Mouse (Mus musculus) layer of hippocampus, postnatal 36 days (tissue): Measurements from ENCODE around the gene Jag1. TPM values are rescaled to one million over a fixed set of nuclear protein-coding genes. Genes with fewer than 3 reads are reported as not detected.

Experiments
- DNase-seq, 2 experiments: peaks; one replicate each; pipeline ENCODE4 v3.0.0; 2022
- total RNA-seq, 2 experiments: library from RNA; stranded (reverse); gene quantifications; 2 replicates each; pipeline ENCODE4 v1.2.3; 2021

Gene Jag1
- total RNA-seq = 10 to 100 TPM in 1 of 2 experiments, 1 to 10 TPM in 1; 9.5 to 12.3 TPM

DNA sequence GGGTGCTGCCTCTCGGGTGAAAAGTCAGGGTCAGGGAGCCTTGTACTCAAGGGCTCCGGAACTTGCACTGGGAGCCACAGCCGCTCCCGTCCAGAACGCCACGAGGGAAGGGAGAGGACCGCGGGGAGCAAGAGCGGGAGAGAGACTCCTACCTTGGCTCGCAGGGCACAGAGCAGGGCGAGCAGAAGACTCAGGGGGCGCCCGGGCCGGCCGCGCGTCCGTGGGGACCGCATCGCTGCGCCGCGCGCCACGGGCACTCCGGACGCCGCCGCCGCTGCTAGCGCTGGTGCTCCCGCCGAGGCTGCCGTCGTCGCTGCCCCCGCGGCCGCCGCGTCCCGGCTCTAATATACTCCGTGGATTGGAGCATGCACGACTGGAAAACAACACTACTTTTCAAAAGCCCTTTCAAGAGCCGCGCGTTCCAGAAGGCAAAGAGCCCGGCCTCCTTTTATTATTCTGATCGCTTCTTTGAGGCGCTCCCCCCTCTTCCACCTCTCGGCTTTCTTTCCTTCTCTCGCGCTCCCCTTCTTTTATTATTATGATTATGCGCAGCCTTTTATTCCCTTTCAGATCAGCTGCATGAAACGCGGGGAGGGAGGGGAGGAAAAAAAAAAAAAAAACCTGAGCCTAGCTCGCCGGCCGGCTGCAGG is at the start of gene Jag1:
TSS of gene Jag1 (minus strand) at position 620 of the 650 bp plus-strand sequence.
- DNase-seq = peak; percentile 34 to 46

DNA sequence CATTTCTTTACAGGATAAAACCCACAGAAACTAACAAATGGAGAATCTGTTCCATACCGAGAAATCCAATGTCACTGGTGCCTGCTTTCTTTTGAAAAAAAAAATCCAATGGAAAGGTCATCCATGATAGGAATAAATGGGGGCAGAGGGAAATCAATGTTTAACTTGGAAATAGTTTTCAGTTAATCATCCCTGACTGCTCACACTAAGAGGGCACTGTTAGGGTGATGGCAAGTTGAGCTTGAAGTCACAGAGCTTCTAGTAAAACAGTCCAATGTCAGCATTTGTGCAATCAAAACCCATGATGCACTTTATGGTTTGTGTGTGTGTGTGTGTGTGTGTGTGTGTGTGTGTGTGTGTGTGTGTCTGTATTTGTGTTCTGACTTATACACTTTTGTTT is 39.6 kb upstream of the Jag1 start:
- DNase-seq = no peak

DNA sequence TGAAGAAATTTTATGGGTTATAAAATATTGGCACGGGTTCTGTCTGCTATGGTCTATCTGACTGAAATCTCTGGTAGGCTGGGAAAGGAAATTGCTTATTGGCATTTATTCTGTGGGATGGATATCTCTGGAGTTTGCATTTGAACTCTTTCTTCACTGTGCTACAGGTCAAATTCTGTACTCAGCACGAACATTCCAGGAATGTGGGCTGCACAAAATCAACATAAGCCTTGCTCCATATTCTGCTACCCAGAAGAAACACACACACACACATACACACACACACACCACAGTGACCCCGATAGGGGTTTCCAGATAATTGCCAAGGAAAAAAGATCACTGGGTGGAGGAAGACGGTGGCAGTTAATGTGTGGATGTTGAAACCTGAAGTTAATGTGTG is 37.4 kb upstream of the Jag1 start:
- DNase-seq = no peak

DNA sequence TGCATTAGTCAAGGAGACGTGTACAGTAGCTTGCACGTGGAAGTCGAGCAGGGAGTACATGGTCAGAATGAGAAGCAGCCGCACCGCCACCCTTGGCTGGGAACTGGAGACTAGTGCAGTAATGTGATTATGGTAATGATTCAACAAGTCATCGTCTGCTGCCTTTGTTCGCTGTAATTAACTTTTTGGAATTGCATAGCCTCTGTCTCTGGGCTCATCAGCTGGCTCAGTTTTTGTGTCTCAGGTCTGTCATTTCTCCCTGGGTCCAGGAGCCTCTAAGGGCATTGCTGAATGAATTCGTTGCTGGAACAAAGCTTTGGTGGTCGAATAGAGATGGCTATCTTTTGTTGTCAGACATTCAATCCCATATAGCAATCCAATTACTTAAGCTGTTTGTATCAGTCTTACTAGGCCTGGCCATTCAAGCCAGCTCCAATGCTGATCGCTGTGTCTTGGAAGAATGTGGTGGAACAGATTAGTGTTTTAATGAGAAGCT is 36.8 kb upstream of the Jag1 start:
- DNase-seq = no peak

DNA sequence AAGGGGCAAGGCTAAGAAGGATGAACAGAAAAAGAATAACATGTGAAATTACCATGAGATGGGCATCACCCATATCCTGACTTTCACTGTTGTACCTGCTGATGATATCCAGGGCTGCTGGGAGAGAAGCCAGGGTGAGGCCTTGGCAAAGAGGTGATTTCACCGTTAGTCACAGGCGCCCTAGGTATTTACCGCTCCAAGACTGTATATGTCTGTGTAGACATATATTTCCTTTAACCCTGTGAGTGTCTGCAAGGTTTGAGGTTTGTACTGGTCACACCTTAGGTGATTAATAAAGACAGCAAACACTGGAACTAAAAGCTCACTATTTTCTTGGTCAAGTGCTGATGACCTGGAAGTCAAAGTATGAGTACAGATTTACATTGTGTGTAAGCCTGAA is 34.5 kb upstream of the Jag1 start:
- no peak for DNase-seq

DNA sequence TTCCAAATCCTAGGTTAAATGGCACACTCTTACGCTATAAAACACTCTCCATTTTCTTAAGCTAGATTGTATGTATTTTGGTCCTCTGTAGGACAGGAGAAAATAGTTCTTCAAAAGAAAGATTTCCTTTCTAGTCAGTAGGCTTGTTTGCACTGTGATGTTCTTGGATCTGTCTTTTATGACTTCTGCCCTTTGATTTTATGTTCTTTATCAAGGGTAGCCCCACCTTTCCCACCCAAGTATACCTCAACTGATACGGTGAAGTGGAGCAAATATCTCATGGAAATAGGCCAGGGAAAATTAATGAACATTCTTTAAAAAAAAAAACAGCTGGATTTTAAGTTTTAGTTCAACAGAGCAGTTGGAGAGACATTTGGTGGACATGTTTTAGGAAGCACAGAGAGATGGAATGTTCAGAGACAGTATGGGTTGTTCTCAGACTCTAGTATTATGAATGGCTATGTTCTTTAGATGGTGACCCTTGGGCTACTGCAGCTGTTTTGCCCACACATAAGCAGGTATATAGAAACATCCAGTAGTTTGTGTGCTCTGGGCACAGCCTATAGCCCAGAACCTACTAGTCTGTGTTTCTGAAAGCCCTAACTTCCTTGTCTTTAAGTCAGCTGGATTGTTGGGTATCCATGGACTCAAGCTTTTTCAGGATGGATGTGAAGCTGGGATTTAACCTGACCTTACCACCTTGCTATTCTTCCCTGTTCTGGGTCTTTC is 30.7 kb upstream of the Jag1 start:
- no peak for DNase-seq

DNA sequence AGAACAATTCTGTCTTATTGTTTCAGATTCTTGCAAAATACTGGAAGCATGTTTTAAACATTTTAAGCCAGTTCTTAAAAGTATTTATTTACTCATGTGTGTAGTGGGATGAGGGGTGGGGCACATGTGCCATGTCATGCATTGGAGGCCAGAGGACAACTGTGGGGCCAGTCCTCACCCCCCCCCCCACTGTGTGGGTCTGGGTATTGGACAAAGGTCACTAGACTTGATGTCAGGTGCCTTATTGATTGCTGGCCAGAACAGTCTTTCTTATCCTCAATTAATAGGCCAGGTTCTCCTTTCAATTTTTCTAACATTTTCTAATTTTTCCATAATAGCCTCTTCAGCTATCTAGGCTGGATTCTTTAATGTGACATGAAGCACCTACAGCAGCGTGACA is 21.6 kb upstream of the Jag1 start:
- no peak for DNase-seq

DNA sequence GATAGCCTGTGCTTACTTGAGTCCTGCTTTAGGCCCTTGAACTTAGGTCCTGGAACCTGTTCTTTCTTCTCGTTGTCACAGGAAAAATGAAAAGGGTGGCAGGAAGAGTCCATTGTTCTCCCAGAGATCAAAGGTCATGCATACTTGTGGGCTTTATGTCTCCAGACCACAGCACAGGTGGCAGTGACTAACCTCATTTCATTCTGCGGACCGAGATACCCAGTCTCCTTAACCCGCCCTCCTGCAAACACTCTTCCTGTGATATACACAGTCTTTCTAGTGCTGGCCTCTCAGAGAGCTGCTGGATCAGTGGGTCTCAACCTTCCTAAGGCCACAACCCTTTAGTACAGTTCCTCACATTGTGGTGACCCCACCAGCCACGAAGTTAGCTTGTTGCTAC is 17.6 kb upstream of the Jag1 start:
- DNase-seq = no peak

DNA sequence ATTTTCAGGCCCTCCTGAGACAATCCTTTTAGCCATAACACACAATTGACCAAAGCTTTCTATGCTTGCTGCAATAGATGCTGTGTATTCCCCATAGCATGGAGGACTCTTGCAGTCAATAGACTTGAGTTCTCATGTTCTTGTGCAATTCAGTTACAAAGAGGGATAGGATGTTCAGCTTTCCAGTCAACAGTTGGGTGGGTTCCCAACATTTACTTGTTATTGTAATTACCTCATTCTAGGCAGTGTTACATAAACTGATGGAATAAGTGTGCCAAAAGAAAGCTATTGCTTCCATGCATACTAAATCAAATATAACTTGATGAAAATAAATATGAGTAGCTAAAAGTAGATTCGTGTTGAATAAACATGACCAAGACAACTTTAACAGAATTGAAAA is 8.4 kb upstream of the Jag1 start:
- no peak for DNase-seq

DNA sequence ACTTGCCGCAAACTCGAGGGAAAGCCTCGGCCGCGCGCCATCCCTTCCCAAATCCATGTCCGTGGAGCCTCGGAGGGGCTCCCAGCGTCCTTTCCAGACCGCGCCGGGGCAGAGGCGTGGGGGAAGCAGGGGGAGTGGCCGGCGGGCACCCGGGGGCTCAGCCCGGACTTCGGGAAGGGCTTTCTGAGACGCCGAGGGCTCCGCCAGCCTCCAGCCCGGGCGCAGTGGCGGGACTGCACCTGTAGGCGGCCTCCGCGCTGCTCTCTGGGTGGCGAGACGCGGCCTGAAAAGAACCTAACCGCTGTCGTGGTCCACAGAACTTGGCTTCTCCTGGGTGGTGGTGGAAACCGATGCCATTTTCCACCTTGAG is 862 bp upstream of the Jag1 start:
- DNase-seq = peak; percentile 61 to 68

DNA sequence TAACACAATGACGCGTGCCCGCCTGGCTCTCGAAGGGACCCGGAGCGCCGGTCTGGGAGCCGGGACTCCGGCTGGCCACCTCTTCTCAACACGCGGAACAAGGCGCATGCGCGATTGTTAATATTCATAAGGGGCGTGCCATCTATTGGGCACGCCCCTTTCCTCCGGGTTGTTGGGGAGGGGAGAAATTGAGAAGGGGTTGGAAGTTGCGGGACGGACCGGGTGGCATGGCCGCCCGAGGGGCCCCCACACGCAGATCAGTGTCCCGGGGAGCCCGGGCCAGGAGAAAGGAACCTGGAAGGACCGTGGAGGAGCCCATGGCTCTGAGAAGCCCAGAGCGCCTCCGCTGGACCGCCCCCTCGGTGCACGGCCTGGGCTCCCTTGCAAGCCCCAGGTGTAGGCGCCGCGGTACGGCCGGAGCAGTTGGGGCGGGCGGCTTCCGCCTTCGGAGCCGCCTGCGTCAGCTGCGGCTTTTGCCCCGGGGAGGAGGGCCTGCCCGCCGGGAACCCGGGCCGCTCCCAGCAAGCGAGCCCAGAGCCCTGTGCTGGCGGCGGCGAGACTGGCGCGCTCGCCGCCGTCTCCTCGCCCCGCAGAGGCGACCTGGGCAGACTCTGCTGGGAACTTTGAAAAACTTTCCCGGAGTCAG is 354 bp upstream of the Jag1 start:
- peak; percentile 72 to 79 for DNase-seq

DNA sequence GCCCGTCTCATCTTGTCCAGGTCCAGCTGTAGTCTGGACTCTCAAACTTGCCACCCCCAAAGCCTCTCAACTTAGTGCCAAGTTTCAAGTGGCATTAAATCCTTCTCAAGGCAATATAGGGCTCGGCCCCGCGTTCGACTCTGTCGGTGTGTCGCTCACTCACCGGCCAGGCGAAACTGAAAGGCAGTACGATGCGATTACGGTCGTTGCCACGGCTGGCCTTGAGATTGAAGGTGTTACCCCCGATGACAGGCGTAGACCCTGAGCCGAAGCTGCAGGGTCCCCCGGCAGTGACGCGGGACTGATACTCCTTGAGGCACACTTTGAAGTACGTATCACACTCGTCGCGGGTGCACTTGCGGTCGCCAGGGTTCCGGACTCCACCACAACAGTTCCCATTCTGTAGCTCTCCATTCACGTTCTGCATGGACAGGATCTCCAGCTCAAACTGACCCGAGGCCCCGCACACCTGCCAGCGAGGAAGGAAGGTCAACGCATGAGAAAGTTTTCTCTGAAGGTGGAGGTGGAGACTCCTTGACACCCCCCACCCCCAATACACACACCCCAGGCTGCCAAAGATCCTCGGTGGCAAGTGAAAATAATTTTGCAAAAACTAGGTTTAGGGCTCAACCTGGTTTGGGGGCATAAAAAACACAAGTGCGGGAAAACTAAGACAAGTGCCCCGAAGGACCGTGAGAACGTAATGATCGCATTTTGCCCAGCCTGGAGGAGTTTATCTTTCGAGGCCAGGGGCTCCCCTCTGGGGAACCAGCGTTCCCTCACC is 1.0 kb downstream of the Jag1 start:
- DNase-seq = no peak

DNA sequence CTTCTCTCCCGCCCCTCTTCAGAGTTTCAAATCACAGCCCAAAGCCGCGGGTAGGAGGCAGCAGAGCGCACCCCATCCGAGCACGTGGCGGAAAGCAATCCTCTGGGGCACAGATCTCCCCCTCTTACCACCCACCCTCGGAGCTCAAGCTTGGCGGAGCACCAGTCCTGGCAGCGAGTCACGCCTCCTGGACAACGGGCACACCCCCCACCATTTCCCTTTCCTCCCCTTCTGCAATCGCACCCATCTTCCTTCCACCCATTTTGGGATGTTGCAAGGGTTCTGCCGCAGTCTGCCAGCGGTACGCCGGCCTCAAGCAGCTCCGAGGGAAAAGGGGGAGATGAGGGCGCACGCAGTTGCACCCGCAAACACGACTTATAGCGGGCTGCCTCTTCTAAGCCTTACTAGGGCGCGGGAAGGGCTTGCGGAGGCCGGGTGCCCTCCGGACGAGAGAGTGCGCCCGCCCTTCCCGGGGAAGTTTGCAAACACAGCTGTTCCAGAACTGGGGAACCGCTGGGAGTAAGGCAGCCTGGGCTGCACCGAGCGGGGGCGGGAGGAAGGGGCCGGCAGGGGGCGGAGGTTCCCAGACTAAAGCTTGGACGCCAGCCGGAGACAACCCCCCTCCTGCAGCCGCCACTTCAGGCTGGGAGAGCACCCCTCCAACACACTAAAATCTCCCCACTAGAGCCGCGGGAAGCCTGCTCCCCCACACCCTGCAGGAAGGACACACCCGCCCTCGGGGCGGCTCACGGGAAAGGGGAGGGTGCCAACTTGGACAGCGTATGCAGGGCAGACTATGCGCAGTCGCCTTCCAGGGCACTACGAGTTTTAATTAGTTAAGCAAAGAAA is 2.0 kb downstream of the Jag1 start:
- DNase-seq = peak; percentile 70 to 74

DNA sequence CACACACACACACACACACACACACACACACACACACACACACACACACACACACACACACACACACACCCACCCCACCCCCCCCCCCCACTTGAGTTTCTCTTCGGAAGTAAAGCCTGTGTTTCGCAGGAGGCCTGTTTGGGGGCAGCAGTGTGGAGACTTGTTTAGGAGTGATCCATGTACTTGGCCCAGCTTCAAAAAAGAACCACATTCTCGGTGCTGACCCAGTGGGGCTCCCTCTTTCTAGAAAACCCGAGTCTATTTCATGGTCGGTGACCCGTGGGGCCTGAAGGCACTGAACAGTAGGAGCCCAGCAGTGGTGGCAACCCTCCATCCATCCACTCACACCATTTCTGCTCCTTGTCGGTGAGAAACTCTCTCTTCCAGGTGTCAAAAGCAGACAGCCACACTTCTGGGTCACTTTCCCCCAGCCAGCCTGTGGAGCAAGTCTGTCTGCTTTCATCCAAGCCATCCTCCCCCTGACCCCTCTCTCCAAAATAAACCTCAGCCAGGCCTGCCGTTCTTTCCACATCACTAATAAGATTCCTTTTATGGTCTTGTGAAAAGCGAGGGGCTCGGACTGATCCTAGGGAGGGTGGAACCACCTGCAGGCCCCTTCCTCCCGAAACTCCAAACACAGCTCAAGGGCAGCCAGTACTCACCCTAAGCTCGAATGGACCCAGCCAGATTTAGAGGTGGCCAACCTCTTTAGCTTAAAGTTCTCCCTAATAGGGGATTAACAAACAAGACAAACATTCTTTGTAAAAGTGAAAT is 3.0 kb downstream of the Jag1 start:
- DNase-seq = no peak

DNA sequence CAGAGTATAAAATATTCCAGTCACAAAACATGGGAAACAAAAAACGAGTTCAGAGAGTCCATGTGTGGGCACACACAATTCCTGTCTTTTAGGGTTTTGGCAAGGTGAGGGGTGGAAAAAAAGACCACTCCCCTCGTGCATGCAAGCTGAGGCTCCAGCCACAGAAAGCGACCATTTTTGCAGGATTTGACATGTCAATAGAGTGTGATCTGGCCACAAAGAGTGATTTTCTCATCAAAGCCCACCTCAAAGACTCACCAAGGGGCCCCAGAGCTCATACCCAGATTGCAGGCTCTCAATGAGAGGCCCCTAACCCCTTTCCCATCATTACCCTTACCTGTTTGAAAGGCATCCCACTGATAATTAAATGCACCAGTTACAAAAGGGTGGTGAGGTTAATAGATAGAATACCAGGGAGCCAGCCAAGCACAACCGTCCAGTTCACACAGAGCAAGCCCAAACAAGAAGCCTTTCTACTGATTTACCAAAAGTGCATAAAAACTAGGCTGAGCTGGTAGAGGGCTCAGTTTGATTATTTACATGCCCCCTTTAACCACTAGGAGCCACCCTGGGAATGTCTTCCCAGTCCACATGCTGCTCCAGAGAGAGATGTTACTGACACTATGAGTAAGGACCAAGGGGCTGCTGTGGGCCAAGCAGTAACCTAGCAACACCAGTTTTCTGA is 6.1 kb downstream of the Jag1 start:
- DNase-seq = no peak

DNA sequence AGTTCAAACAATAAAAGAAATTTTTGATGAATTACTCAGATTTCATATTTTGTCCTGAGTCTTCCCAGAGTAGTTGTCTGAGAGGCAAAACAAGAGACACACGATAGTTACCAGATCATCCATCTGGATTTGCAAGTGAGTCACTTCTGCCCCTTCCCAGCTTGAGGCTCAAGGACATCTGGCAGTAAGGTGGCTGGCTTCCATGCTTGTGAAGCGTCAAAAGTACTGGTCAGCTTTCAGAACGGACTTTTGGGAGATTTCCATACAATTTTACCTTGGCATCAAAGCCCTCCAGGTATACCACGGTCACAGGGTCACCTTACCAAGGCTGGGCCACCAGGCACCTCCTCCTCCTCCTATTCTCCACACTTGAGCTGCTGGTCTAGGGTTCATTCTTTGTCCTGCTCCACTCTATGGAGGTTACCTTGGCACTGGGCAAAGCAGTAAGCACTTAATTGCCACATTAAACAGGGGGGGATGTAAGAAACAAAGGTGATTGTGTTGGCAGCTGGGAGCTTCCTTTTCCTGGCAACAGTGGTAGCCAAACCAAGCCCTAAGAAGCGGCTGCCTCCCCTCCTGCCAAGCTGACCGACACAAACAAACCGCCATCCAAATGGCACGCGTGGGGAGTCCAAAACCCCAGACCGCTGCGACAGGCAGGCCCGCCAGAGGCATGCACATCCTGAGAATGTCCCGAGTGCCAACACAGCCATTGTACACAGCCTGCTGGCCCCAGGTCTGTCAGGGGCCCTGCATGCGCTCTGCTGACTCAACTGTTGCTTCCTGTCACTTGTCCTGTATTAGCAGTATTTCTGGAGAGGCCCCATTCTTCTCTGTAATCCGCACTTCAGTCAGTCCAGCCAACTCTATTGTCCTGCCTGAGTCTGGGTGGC is 6.9 kb downstream of the Jag1 start:
- peak in 1 of 2 experiments; percentile 45 for DNase-seq

DNA sequence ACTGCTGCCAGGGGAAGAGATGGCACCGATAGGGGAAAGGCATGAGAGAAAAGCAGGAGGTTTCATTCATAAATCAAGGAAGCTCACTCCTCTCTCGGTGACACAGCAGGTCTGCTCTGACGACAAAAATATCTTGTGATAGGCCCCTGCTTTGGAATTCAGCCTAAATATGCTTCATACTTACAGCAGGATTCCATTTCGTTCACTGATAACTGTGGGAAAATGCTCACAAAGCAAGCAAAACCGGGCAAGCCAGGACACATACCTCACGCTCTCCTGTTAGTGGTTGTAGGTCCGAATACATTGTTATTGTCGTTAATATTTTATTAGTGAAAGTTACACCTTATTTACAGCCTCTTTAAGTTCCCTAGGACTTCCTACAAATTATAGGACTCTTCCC is 8.5 kb downstream of the Jag1 start:
- no peak for DNase-seq

DNA sequence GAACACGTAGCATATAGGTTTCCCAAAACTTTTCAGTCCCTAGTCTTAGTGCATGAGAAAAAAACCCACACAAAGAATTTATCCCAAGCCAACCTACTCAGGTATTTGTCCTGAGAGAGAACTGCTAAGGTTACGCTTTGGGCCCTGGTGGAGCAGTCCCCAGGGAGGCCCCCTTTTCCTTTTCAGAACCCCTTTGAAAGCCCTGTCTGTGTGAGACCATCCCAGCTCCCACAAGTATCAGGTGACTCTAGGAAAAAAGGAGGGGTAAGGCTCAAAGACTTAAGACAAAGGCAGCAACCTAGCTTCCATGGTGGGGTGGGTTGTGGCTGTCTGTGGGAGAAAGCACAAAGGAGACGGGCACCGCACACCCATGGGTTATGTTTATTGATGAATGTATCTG is 9.2 kb downstream of the Jag1 start:
- DNase-seq = no peak

DNA sequence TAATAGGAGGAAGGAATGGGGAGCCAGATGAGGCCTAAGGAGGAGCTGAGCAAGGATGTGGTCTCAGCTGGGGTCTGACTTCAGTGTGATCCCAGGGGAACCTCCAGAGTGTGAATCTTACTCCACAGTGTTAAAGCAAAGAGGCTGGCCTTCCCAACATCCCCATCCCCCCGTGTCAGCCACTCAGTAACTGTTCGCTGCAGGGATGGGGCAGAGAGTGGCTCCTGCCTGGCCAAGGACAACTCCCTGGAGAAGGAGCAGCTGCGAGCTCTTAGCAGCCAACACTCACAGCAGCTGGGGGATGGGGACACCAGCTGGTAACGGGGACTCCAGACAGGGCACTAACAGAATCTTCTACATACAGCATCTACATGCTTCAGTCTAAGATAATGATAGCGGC is 15.4 kb downstream of the Jag1 start:
- DNase-seq = no peak
